Mouse (Mus musculus) G1E (cell line): ENCODE measurements around the gene Trip12.

Experiments
- CTCF ChIP-seq: IDR thresholded peaks from 2 replicates; pipeline ENCODE4 v1.5.1; 2012; ENCODE audit warnings: low read depth, low read length, inconsistent platforms, mixed read lengths
- GATA1 ChIP-seq: IDR thresholded peaks from 2 replicates; pipeline ENCODE4 v1.6.1; 2012; ENCODE audit warnings: borderline replicate concordance, low read length, inconsistent platforms, mixed read lengths
- POLR2AphosphoS5 ChIP-seq: IDR thresholded peaks from 2 replicates; pipeline ENCODE4 v1.6.1; 2012; ENCODE audit warnings: low read depth, low read length, inconsistent platforms; ENCODE audit not compliant: insufficient replicate concordance
- TAL1 ChIP-seq: conservative IDR thresholded peaks from 2 replicates; pipeline ENCODE4 v1.6.1; 2012; ENCODE audit warnings: low read depth, low read length, inconsistent platforms, mixed read lengths

DNA sequence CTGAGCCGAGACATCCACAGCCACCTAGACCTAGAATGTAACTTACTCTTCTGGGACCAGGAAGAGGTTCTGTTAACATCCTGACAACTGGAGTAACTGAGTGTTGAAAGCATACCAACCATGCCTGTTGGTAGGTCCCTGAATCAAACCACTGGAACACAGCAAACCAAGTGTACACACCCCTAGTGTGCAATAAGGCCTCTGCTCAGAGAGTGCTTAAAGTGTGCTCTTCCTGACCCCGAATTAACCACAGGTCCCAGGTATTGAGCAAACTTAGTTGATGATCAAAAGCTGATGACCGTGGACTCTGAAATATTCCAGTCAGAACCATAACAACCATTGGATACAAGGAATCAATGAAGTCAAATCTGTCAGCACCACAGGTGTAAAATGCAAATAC lies 117.9 kb downstream of the Trip12 start:
- TF ChIP-seq CTCF: no peak
- TF ChIP-seq TAL1: no peak
- TF ChIP-seq POLR2AphosphoS5: no peak
- TF ChIP-seq GATA1: no peak
